Mouse (Mus musculus) gastrocnemius, postnatal 25 days (tissue): ENCODE measurements around the gene Tada1. TPM values are rescaled to one million over a fixed set of nuclear protein-coding genes. Genes with fewer than 3 reads are reported as not detected.

Source experiments
- total RNA-seq, 2 experiments: library from RNA; stranded (reverse); gene quantifications; 1 replicate in 1 of 2; 2 replicates in 1 of 2; pipeline ENCODE4 v1.2.3; 2021

Tada1 gene
- total RNA-seq, 2 experiments from 2014 or later, result 5.3 to 5.8 TPM

Other genes with a start within 250 kb of the Tada1 start
- not detected for gene Gpa33, start 248.9 kb upstream of the Tada1 start, total RNA-seq
- gene Mael, start 140.3 kb upstream of the Tada1 start, total RNA-seq, result not detected
- gene Ildr2, start 125.0 kb upstream of the Tada1 start, total RNA-seq, result 1 to 10 TPM; 1.4 to 3.1 TPM
- 1 to 10 TPM; 6.3 to 6.9 TPM for gene Pogk, start 30.8 kb downstream of the Tada1 start, total RNA-seq
- gene Gm4846, start 118.5 kb downstream of the Tada1 start, total RNA-seq, result not detected